Mouse (Mus musculus) cerebellum, adult 2 months (tissue): ENCODE measurements at regions not wholly inside any gene's neighbourhood (a gene's known extent, or its start where the extent isn't known, plus 50 kb on each side); places are given as distances from the start of the nearest gene placed in this dataset.

ENCODE experiments used
- CTCF ChIP-seq: fragments of 200-500 bp; IDR thresholded peaks from 2 replicates; pipeline ENCODE4 v1.5.1; 2011; ENCODE audit warnings: low read depth, mild to moderate bottlenecking, control low read depth, low read length, moderate library complexity, borderline replicate concordance; ENCODE audit not compliant: insufficient read depth
- POLR2A ChIP-seq: fragments of 200-500 bp; IDR thresholded peaks from 2 replicates; pipeline ENCODE4 v1.6.1; 2011; ENCODE audit warnings: low read length, control low read depth, borderline replicate concordance; ENCODE audit not compliant: insufficient read depth

DNA sequence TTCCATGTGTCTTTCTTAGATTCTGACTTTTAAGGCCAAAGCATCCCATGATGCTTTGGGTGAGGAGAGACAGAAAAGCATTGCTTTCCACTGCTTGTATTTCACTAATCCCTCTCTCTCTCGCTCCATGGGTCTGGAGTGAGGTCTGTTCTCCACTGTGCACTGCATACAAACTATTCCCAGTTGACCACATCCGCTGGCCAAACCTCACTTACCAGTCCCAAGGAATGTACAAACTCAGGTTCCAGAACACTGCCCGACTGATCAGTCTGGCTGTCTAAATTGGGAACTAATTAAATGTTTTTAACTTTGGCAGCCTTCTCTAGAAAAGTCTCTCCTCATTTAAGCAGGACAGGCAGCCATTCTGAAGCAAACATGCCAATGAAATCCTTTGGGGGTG lies 130.9 kb upstream of the Ccn2 start:
- TF ChIP-seq CTCF, result no peak
- no peak for TF ChIP-seq POLR2A
